Mouse (Mus musculus): Measurements from ENCODE around the gene Kif6. TPM values are rescaled to one million over a fixed set of nuclear protein-coding genes. Genes with fewer than 3 reads are reported as not detected.

The Kif6 gene
- polyA plus RNA-seq, 1 experiment from 2014 or later: not detected

DNA sequence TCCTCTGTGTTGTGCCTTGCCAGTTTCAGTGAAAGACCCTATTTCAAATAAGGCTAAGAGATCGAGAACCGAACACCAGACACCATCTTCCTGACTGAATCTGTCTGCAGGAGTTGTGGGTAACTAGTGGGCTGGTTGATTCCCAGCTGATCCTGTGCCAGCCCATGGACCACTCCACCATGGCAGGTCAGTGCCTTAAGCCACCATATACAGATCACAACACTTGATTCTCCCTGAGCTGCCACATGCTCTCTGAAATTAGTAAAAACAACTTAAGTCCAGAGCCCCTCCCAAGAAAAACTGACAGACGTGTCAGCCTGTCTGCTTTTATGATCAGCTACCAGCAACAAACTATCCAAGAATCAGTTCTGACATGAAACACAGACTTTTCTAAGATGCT lies 180.3 kb downstream of the Kif6 start:
- Histone ChIP-seq H3K27me3 (ENCODE audit: insufficient read depth, low read length) (no peaks in the 10 kb centered on the region), H3K36me3 (replicated peaks; ENCODE audit: insufficient read depth, low read length) (no peaks in the 10 kb centered on the region), H3K4me1 (ENCODE audit: insufficient read depth) (no peaks in the 10 kb centered on the region), H3K9ac (replicated peaks) (no peak overlapping the region), H3K27ac (ENCODE audit: low read depth) (no peak overlapping the region), H3K9me3 (ENCODE audit: low read length) (no peaks in the 10 kb centered on the region), H3K4me2 (ENCODE audit: low read depth, low read length) (no peak overlapping the region), H3K4me3 (ENCODE audit: low read depth, low read length) (no peak overlapping the region)
- 78% methylated on average over 3 of the region's 3 CpGs for WGBS (ENCODE audit: insufficient replicate concordance)
- TF ChIP-seq EP300 (IDR thresholded peaks at IDR 0.05; ENCODE audit: low read depth): no peak
- TF ChIP-seq CTCF (IDR thresholded peaks at IDR 0.05; ENCODE audit: low read depth): no peak
- ATAC-seq (no peak), DNase-seq (peak; percentile 0)

DNA sequence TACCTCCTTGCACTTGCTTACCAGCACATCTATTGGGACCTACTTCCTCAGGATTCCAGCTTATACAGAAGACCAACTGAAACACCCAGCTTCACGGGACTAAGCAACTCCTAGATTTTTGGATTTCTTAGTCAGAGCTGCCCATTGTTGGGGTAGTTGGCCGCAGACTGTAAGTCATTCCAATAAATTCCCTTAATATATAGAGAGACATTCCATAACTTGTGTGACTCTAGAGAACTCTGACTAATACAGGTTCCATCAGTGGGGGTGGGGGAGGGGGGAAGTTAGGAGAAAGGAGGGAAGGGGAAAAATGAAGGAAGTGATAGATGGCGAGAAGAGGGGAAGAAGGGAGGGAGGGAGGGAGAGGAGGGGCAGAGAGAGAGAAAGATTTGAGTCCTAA lies 181.2 kb downstream of the Kif6 start:
- WGBS (ENCODE audit: insufficient replicate concordance): 75% methylated on average over 3 of the region's 3 CpGs
- Histone ChIP-seq H3K9me3 (ENCODE audit: low read length) (no peaks in the 10 kb centered on the region), H3K27me3 (ENCODE audit: insufficient read depth, low read length) (no peaks in the 10 kb centered on the region), H3K4me3 (ENCODE audit: low read depth, low read length) (no peak overlapping the region), H3K27ac (ENCODE audit: low read depth) (no peak overlapping the region), H3K4me2 (ENCODE audit: low read depth, low read length) (no peak overlapping the region), H3K9ac (replicated peaks) (no peak overlapping the region), H3K36me3 (replicated peaks; ENCODE audit: insufficient read depth, low read length) (no peaks in the 10 kb centered on the region), H3K4me1 (ENCODE audit: insufficient read depth) (no peaks in the 10 kb centered on the region)
- no peak for ATAC-seq
- DNase-seq: no peak
- TF ChIP-seq CTCF (IDR thresholded peaks at IDR 0.05; ENCODE audit: low read depth): no peak
- no peak for TF ChIP-seq EP300 (IDR thresholded peaks at IDR 0.05; ENCODE audit: low read depth)

DNA sequence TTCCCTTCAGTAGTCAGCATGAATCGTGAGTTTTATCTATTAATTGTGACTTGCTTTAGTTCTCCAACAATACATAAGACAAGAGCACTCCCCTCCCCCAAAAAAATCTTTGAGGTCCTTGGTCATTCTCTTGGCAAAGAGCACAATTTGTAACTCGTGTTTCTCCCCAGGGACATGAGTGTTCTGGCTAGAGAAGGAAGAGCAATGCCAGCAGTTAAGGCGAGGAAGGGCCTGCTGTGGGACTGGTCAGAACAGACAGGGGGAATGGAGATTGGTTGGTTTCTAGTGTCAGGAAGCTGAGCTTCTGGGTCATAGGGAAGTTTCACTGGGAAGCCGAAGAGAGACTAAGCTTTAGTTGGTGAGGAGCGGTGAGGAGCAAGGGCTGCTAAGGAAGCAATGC lies 184.2 kb downstream of the Kif6 start:
- no peak overlapping the region for H3K4me3 ChIP-seq (ENCODE audit: low read depth, low read length)
- no peaks in the 10 kb centered on the region for H3K4me1 ChIP-seq (ENCODE audit: insufficient read depth)
- H3K9me3 ChIP-seq (ENCODE audit: low read length): no peaks in the 10 kb centered on the region
- no peaks in the 10 kb centered on the region for H3K27me3 ChIP-seq (ENCODE audit: insufficient read depth, low read length)
- H3K27ac ChIP-seq (ENCODE audit: low read depth): no peak overlapping the region
- no peak overlapping the region for H3K9ac ChIP-seq (replicated peaks)
- DNase-seq: peak; percentile 7
- no peaks in the 10 kb centered on the region for H3K36me3 ChIP-seq (replicated peaks; ENCODE audit: insufficient read depth, low read length)
- H3K4me2 ChIP-seq (ENCODE audit: low read depth, low read length): no peak overlapping the region
- TF ChIP-seq EP300 (IDR thresholded peaks at IDR 0.05; ENCODE audit: low read depth) (no peak), CTCF (IDR thresholded peaks at IDR 0.05; ENCODE audit: low read depth) (no peak)
- 64% methylated on average over 5 of the region's 5 CpGs for WGBS (ENCODE audit: insufficient replicate concordance)
- ATAC-seq: no peak

DNA sequence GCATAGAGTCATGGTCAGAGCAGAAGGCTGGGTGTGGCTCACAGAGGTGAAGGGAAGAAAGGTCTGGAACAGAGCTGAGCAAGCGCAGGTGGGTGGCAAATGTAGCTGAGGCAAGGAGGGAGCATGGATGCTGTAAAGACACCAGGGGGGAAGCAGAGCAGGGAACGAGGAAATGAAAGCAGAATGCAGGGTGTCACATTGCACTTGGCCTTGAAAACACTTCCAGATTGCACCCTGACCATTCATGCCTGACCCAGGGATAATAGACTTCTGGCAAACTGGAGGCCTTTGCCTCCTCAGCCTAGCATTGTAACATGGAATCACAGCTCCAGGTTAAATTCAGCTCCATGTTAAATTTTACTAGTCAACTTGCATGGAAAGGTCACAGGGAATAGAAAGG lies 185.2 kb downstream of the Kif6 start:
- no peak for ATAC-seq
- WGBS (ENCODE audit: insufficient replicate concordance): 62% methylated on average over 2 of the region's 2 CpGs

DNA sequence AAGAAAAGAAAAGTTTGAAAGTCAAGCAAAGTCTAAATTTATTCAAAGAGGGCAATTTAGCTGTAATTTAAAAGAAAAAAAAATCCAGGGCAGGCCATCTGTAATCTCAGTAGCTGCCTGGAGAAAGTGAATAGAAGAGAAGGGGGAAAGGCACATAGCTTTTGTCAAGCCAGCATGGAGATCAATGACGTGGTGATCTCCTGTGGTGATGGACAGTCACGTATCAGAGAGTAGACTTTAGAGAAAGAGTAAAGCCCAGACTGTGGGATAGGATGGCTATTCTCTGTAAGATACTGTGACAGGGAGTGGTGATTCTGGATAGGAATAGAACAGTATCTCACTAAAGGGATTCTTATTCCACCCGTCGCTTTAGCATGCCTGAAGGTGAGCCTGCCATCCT lies 192.5 kb downstream of the Kif6 start:
- H3K4me1 ChIP-seq (ENCODE audit: insufficient read depth): no peaks in the 10 kb centered on the region
- H3K27me3 ChIP-seq (ENCODE audit: insufficient read depth, low read length): no peaks in the 10 kb centered on the region
- no peaks in the 10 kb centered on the region for H3K9me3 ChIP-seq (ENCODE audit: low read length)
- H3K27ac ChIP-seq (ENCODE audit: low read depth): no peak overlapping the region
- 79% methylated on average over 4 of the region's 4 CpGs for WGBS (ENCODE audit: insufficient replicate concordance)
- ATAC-seq (no peak), DNase-seq (peak; percentile 0)
- no peak overlapping the region for H3K9ac ChIP-seq (replicated peaks)
- H3K36me3 ChIP-seq (replicated peaks; ENCODE audit: insufficient read depth, low read length): no peaks in the 10 kb centered on the region
- no peak overlapping the region for H3K4me2 ChIP-seq (ENCODE audit: low read depth, low read length)
- TF ChIP-seq CTCF (IDR thresholded peaks at IDR 0.05; ENCODE audit: low read depth) (no peak), EP300 (IDR thresholded peaks at IDR 0.05; ENCODE audit: low read depth) (no peak)
- no peak overlapping the region for H3K4me3 ChIP-seq (ENCODE audit: low read depth, low read length)

More for the DNA sequence above, 185.2 kb downstream of the Kif6 start:
- H3K4me3 ChIP-seq (ENCODE audit: low read depth, low read length): no peak overlapping the region
- H3K36me3 ChIP-seq (replicated peaks; ENCODE audit: insufficient read depth, low read length): no peaks in the 10 kb centered on the region
- H3K27ac ChIP-seq (ENCODE audit: low read depth): no peak overlapping the region
- no peak for TF ChIP-seq EP300 (IDR thresholded peaks at IDR 0.05; ENCODE audit: low read depth)
- no peak for TF ChIP-seq CTCF (IDR thresholded peaks at IDR 0.05; ENCODE audit: low read depth)
- H3K9ac ChIP-seq (replicated peaks): no peak overlapping the region
- H3K4me1 ChIP-seq (ENCODE audit: insufficient read depth): no peaks in the 10 kb centered on the region
- no peaks in the 10 kb centered on the region for H3K9me3 ChIP-seq (ENCODE audit: low read length)
- H3K27me3 ChIP-seq (ENCODE audit: insufficient read depth, low read length): no peaks in the 10 kb centered on the region
- DNase-seq: peak; percentile 6
- no peak overlapping the region for H3K4me2 ChIP-seq (ENCODE audit: low read depth, low read length)

DNA sequence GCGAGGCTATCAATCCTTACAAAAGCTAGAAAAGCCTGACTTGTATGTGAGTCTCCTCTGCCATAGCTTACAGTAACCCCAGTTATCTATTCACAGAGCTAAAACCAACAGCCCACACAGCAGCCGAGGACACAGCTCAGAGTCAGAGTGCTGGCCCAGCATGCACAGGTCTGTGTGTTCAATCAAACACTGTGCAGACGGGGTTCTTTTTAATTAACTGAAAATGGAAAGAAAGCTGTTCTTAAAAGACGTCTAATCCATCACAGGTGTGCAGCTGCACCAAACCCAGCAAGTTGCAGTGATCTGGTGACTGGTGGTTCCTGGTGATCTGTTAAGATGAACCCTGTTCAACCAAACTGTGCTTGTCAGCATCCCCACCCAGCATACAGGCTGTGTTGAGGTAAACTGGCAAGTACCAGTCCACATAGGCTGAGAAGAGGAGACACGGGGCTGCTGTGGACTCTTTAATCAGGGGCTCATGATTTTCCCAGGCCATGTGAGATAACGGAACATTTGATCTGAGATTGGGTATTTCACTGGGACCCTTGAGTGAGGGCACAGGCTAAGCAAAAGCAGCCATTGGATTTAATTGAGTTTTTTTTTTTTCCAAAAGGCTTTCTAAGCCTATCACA lies 193.9 kb downstream of the Kif6 start:
- no peak overlapping the region for H3K4me2 ChIP-seq (ENCODE audit: low read depth, low read length)
- H3K27ac ChIP-seq (ENCODE audit: low read depth): no peak overlapping the region
- H3K9me3 ChIP-seq (ENCODE audit: low read length): no peaks in the 10 kb centered on the region
- no peaks in the 10 kb centered on the region for H3K4me1 ChIP-seq (ENCODE audit: insufficient read depth)
- TF ChIP-seq CTCF (IDR thresholded peaks at IDR 0.05; ENCODE audit: low read depth): no peak
- no peak for TF ChIP-seq EP300 (IDR thresholded peaks at IDR 0.05; ENCODE audit: low read depth)
- H3K4me3 ChIP-seq (ENCODE audit: low read depth, low read length): no peak overlapping the region
- 68% methylated on average over 6 of the region's 6 CpGs for WGBS (ENCODE audit: insufficient replicate concordance)
- H3K36me3 ChIP-seq (replicated peaks; ENCODE audit: insufficient read depth, low read length): no peaks in the 10 kb centered on the region
- H3K27me3 ChIP-seq (ENCODE audit: insufficient read depth, low read length): no peaks in the 10 kb centered on the region
- DNase-seq: peak; percentile 1
- no peak overlapping the region for H3K9ac ChIP-seq (replicated peaks)
- ATAC-seq: no peak
